Mouse (Mus musculus) embryonic stem cell, embryonic (primary cell): ENCODE data around the gene Trim61.

ENCODE experiments used
- CTCF ChIA-PET, 4 experiments: fragments of 300-600 bp in 2 of 4; fragments of 350-600 bp in 2 of 4; sonication (Branson Sonifier 250); formaldehyde crosslinking; loops; one replicate each; lab custom pipeline; 2022; ENCODE audit warnings: inconsistent platforms in 2 of 4; lab: Charles Lee
- POLR2A ChIA-PET, 4 experiments: fragments of 300-600 bp in 2 of 4; fragments of 350-600 bp in 2 of 4; sonication (Branson Sonifier 250); formaldehyde crosslinking; loops; one replicate each; lab custom pipeline; 2022; ENCODE audit warnings: antibody characterized with exemption in 4 of 4, inconsistent platforms in 1 of 4; lab: Charles Lee

Trim61 gene

GRCm38 (mm10) chr8:65030735-65031485, 12.6 kb upstream of the Trim61 start:
- POLR2A ChIA-PET, result interaction anchor here in 2 of 4 experiments (0.5 to 3.1 kb wide), 9 partner anchors 12 to 170 kb away, joined by 3 to 13 read pairs (median 6); partner anchors contain the start of genes Trim60 (in 1 of the 2) and Trim61 (in 1 of the 2)
- CTCF ChIA-PET, result no interaction called here

- CTCF ChIA-PET, result interaction anchor here in 2 of 4 experiments (0.6 to 1.6 kb wide), 5 partner anchors 14 to 79 kb away, joined by 3 to 6 read pairs (median 5); no protein-coding TSS in a partner anchor
- POLR2A ChIA-PET, result interaction anchor here in 2 of 4 experiments (1.0 to 3.1 kb wide), 5 partner anchors 8 to 34 kb away, joined by 3 to 13 read pairs (median 6); partner anchors contain the start of gene Apela (in 1 of the 2)
Observed at GRCm38 (mm10) chr8:65029776-65030175, 11.5 kb upstream of the Trim61 start.

- POLR2A ChIA-PET, result interaction anchor here in 2 of 4 experiments (0.6 to 3.1 kb wide), 8 partner anchors 8 to 59 kb away, joined by 3 to 13 read pairs (median 4); partner anchors contain the start of gene Apela (in 1 of the 2)
Observed at GRCm38 (mm10) chr8:65028959-65029686, 10.8 kb upstream of the Trim61 start.

GRCm38 (mm10) chr8:65022485-65022884, 4.2 kb upstream of the Trim61 start:
- ChIA-PET POLR2A (interaction anchor here in 3 of 4 experiments (0.5 to 1.5 kb wide), 13 partner anchors 11 to 867 kb away, joined by 3 to 9 read pairs (median 3); partner anchors contain the start of genes Apela (in 1 of the 3) and Tmem192 (in 1 of the 3)), CTCF (interaction anchor here (0.6 to 2.2 kb wide), 32 partner anchors 9 to 1454 kb away, joined by 3 to 12 read pairs (median 3); partner anchors contain the start of gene Apela (in 1 of the 4))

More at GRCm38 (mm10) chr8:65028959-65029686, 10.8 kb upstream of the Trim61 start:
- CTCF ChIA-PET, result interaction anchor here in 3 of 4 experiments (0.6 to 1.6 kb wide), 5 partner anchors 15 to 80 kb away, joined by 3 to 6 read pairs (median 5); no protein-coding TSS in a partner anchor

GRCm38 (mm10) chr8:65007616-65008015, 10.7 kb downstream of the Trim61 start:
- CTCF ChIA-PET, result interaction anchor here in 1 of 4 experiments (0.6 kb wide), 2 partner anchors 36 to 140 kb away, joined by 4 to 6 read pairs; no protein-coding TSS in a partner anchor
- POLR2A ChIA-PET, result interaction anchor here in 1 of 4 experiments (0.7 kb wide), 1 partner anchor 9 kb away, joined by 17 read pairs; no protein-coding TSS in a partner anchor

- CTCF ChIA-PET, result interaction anchor here in 2 of 4 experiments (0.6 to 0.7 kb wide), 2 partner anchors 16 to 24 kb away, joined by 3 read pairs; no protein-coding TSS in a partner anchor
- POLR2A ChIA-PET, result interaction anchor here in 2 of 4 experiments (0.6 kb wide), 2 partner anchors 151 to 1476 kb away, joined by 4 to 5 read pairs; no protein-coding TSS in a partner anchor
Observed at GRCm38 (mm10) chr8:64998806-64999365, 19.4 kb downstream of the Trim61 start.

GRCm38 (mm10) chr8:64987731-64988130, 30.6 kb downstream of the Trim61 start, which contains the start of gene Trim75:
Gene Trim75, minus strand, starts transcription at chr8:64987831.
- CTCF ChIA-PET, result no interaction called here
- POLR2A ChIA-PET, result no interaction called here

- ChIA-PET CTCF (interaction anchor here in 2 of 4 experiments (0.6 to 0.8 kb wide), 2 partner anchors 15 to 935 kb away, joined by 3 read pairs; no protein-coding TSS in a partner anchor), POLR2A (interaction anchor here in 2 of 4 experiments (0.7 to 1.6 kb wide), 7 partner anchors 9 to 149 kb away, joined by 3 to 7 read pairs (median 3); partner anchors contain the start of gene Tmem192 (in 1 of the 2))
Observed at GRCm38 (mm10) chr8:64983150-64983897, 35.0 kb downstream of the Trim61 start.
